Mouse (Mus musculus) thymus, postnatal 10 days (tissue): ENCODE data around the gene Pgs1.
A peak's percentile ranks its signal among the peaks of the same experiment; 100 is the strongest.

Experiments
- DNase-seq, 2 experiments: peaks; one replicate each; pipeline ENCODE4 v3.0.0; 2021; ENCODE audit warnings: low spot score in 2 of 2

Gene Pgs1

DNA sequence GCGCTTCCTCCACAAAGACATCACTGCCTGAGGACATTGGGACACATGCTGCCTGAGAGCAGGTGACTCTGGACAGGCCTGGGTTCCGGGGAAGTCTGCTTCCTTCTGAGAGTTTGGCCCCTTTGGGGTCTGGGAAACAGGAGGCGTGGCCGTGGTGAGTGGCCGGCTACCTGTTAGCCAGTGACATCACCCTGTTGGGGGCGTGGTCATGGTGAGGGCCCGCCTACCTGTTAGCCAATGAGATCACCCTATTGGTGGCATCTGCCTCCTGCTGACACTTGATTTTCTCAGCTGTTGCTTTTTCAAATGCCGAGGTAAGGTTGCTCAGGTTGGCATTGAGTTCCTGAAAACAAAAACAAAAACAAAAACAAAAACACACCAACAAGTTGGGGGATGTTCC lies 63.5 kb downstream of the Pgs1 start:
- DNase-seq = no peak

GRCm38 (mm10) chr11:118050174-118050573 lies 64.1 kb downstream of the Pgs1 start:
- DNase-seq = no peak

DNA sequence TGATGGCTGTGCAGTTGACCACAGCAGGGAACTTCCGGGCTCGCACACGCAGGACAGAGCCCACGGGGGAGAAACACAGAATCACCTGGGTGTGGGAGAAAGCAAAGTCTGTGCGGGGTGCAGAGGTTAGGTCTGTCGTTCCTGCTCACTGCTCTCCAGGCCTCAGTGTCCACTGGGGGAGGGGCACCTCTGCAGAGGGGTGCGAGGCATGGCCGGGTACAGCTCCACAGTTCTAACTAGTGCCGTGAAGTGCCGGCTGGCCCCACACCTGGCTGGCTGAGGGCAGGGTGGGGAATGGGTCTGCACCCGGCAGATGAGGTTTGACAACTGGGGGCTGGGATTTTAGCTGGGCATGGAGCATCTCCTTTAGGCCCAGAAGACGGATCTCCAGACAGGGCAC lies 72.3 kb downstream of the Pgs1 start:
- DNase-seq = no peak

- DNase-seq = no peak
Measured at GRCm38 (mm10) chr11:118058872-118059271, 72.8 kb downstream of the Pgs1 start.

DNA sequence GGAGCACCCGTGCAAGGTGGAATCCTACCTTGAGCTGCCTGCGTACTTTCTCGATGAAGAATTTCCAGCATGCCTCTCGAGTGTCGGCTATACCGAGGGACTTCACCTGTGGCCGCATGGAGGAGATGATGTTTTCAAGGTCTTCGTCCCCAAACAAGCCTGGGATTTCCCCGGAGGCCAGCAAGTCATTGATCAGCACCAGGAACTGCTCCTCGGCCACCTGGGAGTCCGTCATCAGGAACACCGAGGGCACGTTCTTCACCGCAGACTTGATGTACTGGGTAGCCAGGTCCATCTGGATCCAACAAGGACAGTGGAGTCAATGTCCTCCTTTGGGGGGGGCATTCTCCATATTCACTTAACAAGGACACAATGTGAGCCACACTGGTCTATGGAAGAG lies 73.9 kb downstream of the Pgs1 start:
- no peak for DNase-seq

DNA sequence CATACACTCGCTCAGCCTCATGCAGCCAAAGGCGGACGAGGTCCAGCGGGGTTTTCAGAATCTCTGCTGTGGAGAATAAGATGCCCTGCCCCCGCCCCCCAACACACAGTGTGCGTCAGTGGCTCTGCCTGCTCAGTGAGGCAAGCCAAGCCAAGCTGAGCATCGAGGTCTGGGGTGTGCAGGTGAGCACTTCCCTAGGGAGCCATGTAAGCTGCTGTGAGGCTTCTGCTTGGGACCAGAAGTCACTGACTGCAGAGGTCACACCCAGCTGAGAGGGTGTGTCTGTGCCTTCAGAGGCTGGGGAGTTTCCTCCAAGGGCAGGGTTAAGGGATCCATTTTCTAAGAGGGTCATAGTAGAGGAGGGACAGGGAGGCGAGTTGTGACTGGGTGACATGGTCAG lies 81.5 kb downstream of the Pgs1 start:
- DNase-seq = no peak

GRCm38 (mm10) chr11:118068812-118069332 lies 82.8 kb downstream of the Pgs1 start:
- DNase-seq = no peak

GRCm38 (mm10) chr11:118071227-118071912 lies 85.3 kb downstream of the Pgs1 start:
- peak; percentile 43 to 48 for DNase-seq
